Comparison of ENCODE assay signal across 25 mouse cellular contexts in genomic region chr6:115380596-115380995, GRCm38 (mm10).
"Had no signal": no experiment of that assay in that cellular context is flagged by ENCODE, and none has a peak within 500 bp of the region (broad histone marks: within the 10 kb centered on the region; RNA-seq: fewer than 3 reads in every experiment).

No protein-coding gene starts in this region.

- H3K9me3 ChIP-seq: heart, embryonic 13.5 days; heart, embryonic 15.5 days; hindbrain, embryonic 13.5 days; hindbrain, embryonic 15.5 days; kidney, embryonic 15.5 days; limb, embryonic 13.5 days; limb, embryonic 15.5 days had no signal

- H3K36me3 ChIP-seq: heart, embryonic 13.5 days; heart, embryonic 15.5 days; hindbrain, embryonic 13.5 days; hindbrain, embryonic 15.5 days; kidney, embryonic 15.5 days; limb, embryonic 13.5 days; limb, embryonic 15.5 days had no signal

- H3K27me3 ChIP-seq: heart, embryonic 15.5 days; hindbrain, embryonic 13.5 days; hindbrain, embryonic 15.5 days; kidney, embryonic 15.5 days; limb, embryonic 13.5 days; limb, embryonic 15.5 days had no signal

- H3K27ac ChIP-seq: gastrocnemius, adult 2 months; heart, adult 2 months; heart, embryonic 13.5 days; heart, embryonic 15.5 days; hindbrain, embryonic 13.5 days; hindbrain, embryonic 15.5 days; hindbrain, postnatal 0 days; kidney, embryonic 15.5 days; kidney, postnatal 0 days; limb, embryonic 13.5 days; limb, embryonic 15.5 days had no signal

- H3K4me3 ChIP-seq: gastrocnemius, adult 2 months; heart, adult 2 months; heart, embryonic 13.5 days; heart, embryonic 15.5 days; hindbrain, embryonic 13.5 days; hindbrain, embryonic 15.5 days; kidney, embryonic 15.5 days; limb, embryonic 13.5 days; limb, embryonic 15.5 days had no signal

- DNase-seq: gastrocnemius, adult 2 months; gastrocnemius, postnatal 10 days; gastrocnemius, postnatal 25 days; heart, adult 11 months; heart, adult 2 months; heart, postnatal 14 days; heart, postnatal 36 days; kidney, adult 11 months; kidney, adult 2 months; kidney, adult 9 months; kidney, postnatal 14 days; kidney, postnatal 36 days; layer of hippocampus, adult 9-11 months; layer of hippocampus, postnatal 36 days; left cerebral cortex, postnatal 4 days had no signal

- ATAC-seq: hindbrain, postnatal 0 days; intestine, embryonic 16.5 days had no signal

- H3K4me1 ChIP-seq: heart, embryonic 15.5 days; hindbrain, embryonic 13.5 days; hindbrain, embryonic 15.5 days; kidney, embryonic 15.5 days; limb, embryonic 13.5 days; limb, embryonic 15.5 days had no signal
